24 mouse cellular contexts compared by ENCODE assay signal in genomic region chr1:178765650-178766049, GRCm38 (mm10).
DNase-seq lines count a peak whose midpoint lies in the region; ATAC-seq and TF ChIP-seq lines count a peak whose summit lies in the region.
"Had no signal": no experiment of that assay in that cellular context is flagged by ENCODE, and none has a peak within 500 bp of the region (broad histone marks: within the 10 kb centered on the region; RNA-seq: fewer than 3 reads in every experiment).

No protein-coding gene starts in this region.

- no peak overlapping the region for H3K27ac ChIP-seq in midbrain, embryonic 11.5 days (ENCODE audit: low read depth, low read length)
- H3K27ac ChIP-seq in midbrain, embryonic 14.5 days (replicated peaks; ENCODE audit: low read depth, low read length): no peak overlapping the region
- H3K27ac ChIP-seq in gastrocnemius, adult 2 months: no peak overlapping the region
- H3K27ac ChIP-seq: embryonic facial prominence, embryonic 13.5 days; embryonic facial prominence, embryonic 15.5 days; forebrain, embryonic 10.5 days; forebrain, embryonic 12.5 days had no signal

- intact Hi-C loops in gastrocnemius, adult 2 months (cut with DNase I): no loop called here

- ATAC-seq in midbrain, embryonic 11.5 days (ENCODE audit: low FRiP score): no peak
- no peak for ATAC-seq in midbrain, embryonic 14.5 days (ENCODE audit: low FRiP score, low TSS enrichment)
- ATAC-seq in granulocyte monocyte progenitor cell, adult 5-6 weeks (replicated peaks; ENCODE audit: poor library complexity, severe bottlenecking): peak; percentile 56; the same call in 1 of the 2 replicates
- ATAC-seq: activated CD4-positive, CD25-positive, alpha-beta regulatory T cell, adult 4 months; forebrain, embryonic 14.5 days; forebrain, embryonic 16.5 days; Patski had no signal

- no peak overlapping the region for H3K4me2 ChIP-seq in midbrain, embryonic 11.5 days
- no peak overlapping the region for H3K4me2 ChIP-seq in midbrain, embryonic 14.5 days (ENCODE audit: low read length)
- H3K4me2 ChIP-seq in myocyte (ENCODE audit: low read depth): no peak overlapping the region
- H3K4me2 ChIP-seq: embryonic facial prominence, embryonic 13.5 days; embryonic facial prominence, embryonic 15.5 days; forebrain, embryonic 12.5 days had no signal

- DNase-seq in midbrain, embryonic 11.5 days (ENCODE audit: low spot score, missing footprints): peak; percentile 75
- no peak for DNase-seq in midbrain, embryonic 14.5 days
- no peak for DNase-seq in gastrocnemius, adult 2 months
- no peak for DNase-seq in thymus, adult 18-20 months
- DNase-seq: adrenal gland, postnatal 10 days; adrenal gland, postnatal 25 days; cerebellum, adult 11 months; cerebellum, adult 18-20 months; cerebellum, adult 8-10 months; cerebellum, adult 9-11 months; cerebellum, postnatal 14 days; cerebellum, postnatal 36 days; embryo, embryonic 11 days had no signal

- no peak overlapping the region for H3K4me3 ChIP-seq in midbrain, embryonic 11.5 days (ENCODE audit: low read depth, low read length)
- no peak overlapping the region for H3K4me3 ChIP-seq in midbrain, embryonic 14.5 days (replicated peaks; ENCODE audit: low read depth, low read length)
- H3K4me3 ChIP-seq in myocyte: no peak overlapping the region
- no peak overlapping the region for H3K4me3 ChIP-seq in gastrocnemius, adult 2 months
- H3K4me3 ChIP-seq: embryonic facial prominence, embryonic 13.5 days; embryonic facial prominence, embryonic 15.5 days; erythroblast, embryonic 14.5 days; forebrain, embryonic 10.5 days; forebrain, embryonic 12.5 days had no signal

- no peaks in the 10 kb centered on the region for H3K79me2 ChIP-seq in myocyte (ENCODE audit: control insufficient read depth, insufficient read depth)

- H3ac ChIP-seq in myocyte (ENCODE audit: control insufficient read depth, insufficient read length): no peak overlapping the region

- TF ChIP-seq POLR2A in myocyte (IDR thresholded peaks at IDR 0.05; ENCODE audit: insufficient read length, low read depth): no peak

- H3K4me1 ChIP-seq in midbrain, embryonic 11.5 days (ENCODE audit: control insufficient read depth, insufficient read depth, low read length): no peaks in the 10 kb centered on the region
- H3K4me1 ChIP-seq in midbrain, embryonic 14.5 days (ENCODE audit: control insufficient read depth, insufficient read depth, low read length): no peaks in the 10 kb centered on the region
- H3K4me1 ChIP-seq: embryonic facial prominence, embryonic 15.5 days; forebrain, embryonic 10.5 days; forebrain, embryonic 12.5 days had no signal

- H3K27me3 ChIP-seq in midbrain, embryonic 11.5 days (ENCODE audit: control insufficient read depth, insufficient read depth, low read length): no peaks in the 10 kb centered on the region
- H3K27me3 ChIP-seq in midbrain, embryonic 14.5 days (ENCODE audit: control insufficient read depth, insufficient read depth, low read length): no peaks in the 10 kb centered on the region
- no peaks in the 10 kb centered on the region for H3K27me3 ChIP-seq in myocyte (ENCODE audit: control insufficient read depth, insufficient read depth, insufficient read length)
- H3K27me3 ChIP-seq: embryonic facial prominence, embryonic 13.5 days; embryonic facial prominence, embryonic 15.5 days; forebrain, embryonic 12.5 days; Patski had no signal

- no peak overlapping the region for H3K9ac ChIP-seq in midbrain, embryonic 11.5 days (ENCODE audit: low read length)
- no peak overlapping the region for H3K9ac ChIP-seq in midbrain, embryonic 14.5 days (replicated peaks; ENCODE audit: low read length)
- H3K9ac ChIP-seq: embryonic facial prominence, embryonic 13.5 days; embryonic facial prominence, embryonic 15.5 days; forebrain, embryonic 12.5 days had no signal

- H3K9me3 ChIP-seq in midbrain, embryonic 11.5 days (ENCODE audit: control insufficient read depth, low read length): no peaks in the 10 kb centered on the region
- H3K9me3 ChIP-seq in midbrain, embryonic 14.5 days (ENCODE audit: control insufficient read depth, low read length): no peaks in the 10 kb centered on the region
- H3K9me3 ChIP-seq: embryonic facial prominence, embryonic 13.5 days; embryonic facial prominence, embryonic 15.5 days; forebrain, embryonic 10.5 days; forebrain, embryonic 12.5 days had no signal

- WGBS in midbrain, embryonic 11.5 days: 80% methylated on average over 2 of the region's 2 CpGs
- WGBS in midbrain, embryonic 14.5 days: 81% methylated on average over 2 of the region's 2 CpGs

- no peaks in the 10 kb centered on the region for H3K36me3 ChIP-seq in midbrain, embryonic 11.5 days (ENCODE audit: control insufficient read depth, insufficient read depth, low read length)
- no peaks in the 10 kb centered on the region for H3K36me3 ChIP-seq in midbrain, embryonic 14.5 days (ENCODE audit: control insufficient read depth, insufficient read depth, low read length)
- H3K36me3 ChIP-seq in myocyte (ENCODE audit: control insufficient read depth, insufficient read depth): no peaks in the 10 kb centered on the region
- H3K36me3 ChIP-seq: embryonic facial prominence, embryonic 15.5 days; forebrain, embryonic 10.5 days; forebrain, embryonic 12.5 days had no signal

- TF ChIP-seq CTCF in gastrocnemius, adult 2 months (IDR thresholded peaks at IDR 0.05): no peak

TF ChIP-seq in myocyte, 11 proteins besides CTCF, POLR2A, EP300 and RAD21:
- no peak for TF ChIP-seq POLR2AphosphoS2 (IDR thresholded peaks at IDR 0.05; ENCODE audit: insufficient read length, low read depth)
- TF ChIP-seq CEBPB (IDR thresholded peaks at IDR 0.05; ENCODE audit: insufficient read depth, poor library complexity, severe bottlenecking): peak; percentile 88
